Mouse (Mus musculus) urinary bladder, postnatal 10 days (tissue): ENCODE data around the gene Cacnb2.

Experiments used
- DNase-seq: peaks from one replicate; pipeline ENCODE4 v3.0.0; 2022; ENCODE audit warnings: low spot score

The Cacnb2 gene

GRCm38 (mm10) chr2:14602788-14603187 is at the start of gene Cacnb2:
Gene Cacnb2, plus strand, starts transcription at chr2:14603088.
- no peak for DNase-seq

- no peak for DNase-seq
These were observed 34.9 kb upstream of the Cacnb2 start for GRCm38 (mm10) chr2:14568020-14568419.

GRCm38 (mm10) chr2:14571300-14571699 is 31.6 kb upstream of the Cacnb2 start:
- DNase-seq: no peak

- no peak for DNase-seq
These were observed 13.3 kb upstream of the Cacnb2 start for GRCm38 (mm10) chr2:14589541-14589940.

GRCm38 (mm10) chr2:14597909-14598563 is 4.9 kb upstream of the Cacnb2 start:
- DNase-seq: no peak

GRCm38 (mm10) chr2:14603784-14604781 is 1.2 kb downstream of the Cacnb2 start:
- DNase-seq: peak; percentile 28

- no peak for DNase-seq
These were observed 1.9 kb downstream of the Cacnb2 start for GRCm38 (mm10) chr2:14604791-14605190.

GRCm38 (mm10) chr2:14605207-14605606 is 2.3 kb downstream of the Cacnb2 start:
- DNase-seq: no peak

GRCm38 (mm10) chr2:14608606-14609005 is 5.7 kb downstream of the Cacnb2 start:
- DNase-seq: no peak

GRCm38 (mm10) chr2:14612705-14613104 is 9.8 kb downstream of the Cacnb2 start:
- DNase-seq: no peak

GRCm38 (mm10) chr2:14616361-14616760 is 13.5 kb downstream of the Cacnb2 start:
- no peak for DNase-seq

- no peak for DNase-seq
These were observed 17.4 kb downstream of the Cacnb2 start for GRCm38 (mm10) chr2:14620120-14620853.

- DNase-seq: no peak
These were observed 18.0 kb downstream of the Cacnb2 start for GRCm38 (mm10) chr2:14620891-14621290.

- no peak for DNase-seq
These were observed 20.9 kb downstream of the Cacnb2 start for GRCm38 (mm10) chr2:14623820-14624219.

- no peak for DNase-seq
These were observed 27.1 kb downstream of the Cacnb2 start for GRCm38 (mm10) chr2:14629814-14630492.

- DNase-seq: no peak
These were observed 28.7 kb downstream of the Cacnb2 start for GRCm38 (mm10) chr2:14631590-14631989.

- DNase-seq: no peak
These were observed 30.3 kb downstream of the Cacnb2 start for GRCm38 (mm10) chr2:14633202-14633601.

GRCm38 (mm10) chr2:14639266-14639665 is 36.4 kb downstream of the Cacnb2 start:
- DNase-seq: no peak

- DNase-seq: no peak
These were observed 37.0 kb downstream of the Cacnb2 start for GRCm38 (mm10) chr2:14639877-14640276.

GRCm38 (mm10) chr2:14641040-14641439 is 38.2 kb downstream of the Cacnb2 start:
- no peak for DNase-seq

GRCm38 (mm10) chr2:14651268-14651667 is 48.4 kb downstream of the Cacnb2 start:
- no peak for DNase-seq

- no peak for DNase-seq
These were observed 53.8 kb downstream of the Cacnb2 start for GRCm38 (mm10) chr2:14656673-14657072.
